Mouse (Mus musculus) ovary, adult 18-20 months (tissue): ENCODE measurements around the gene Aurkaip1.

Experiments used
- DNase-seq: peaks from one replicate; pipeline ENCODE4 v3.0.0; 2022; ENCODE audit warnings: low spot score, mixed read lengths

Aurkaip1 gene

GRCm38 (mm10) chr4:155851951-155852411 is 20.9 kb downstream of the Aurkaip1 start:
- no peak for DNase-seq

GRCm38 (mm10) chr4:155853421-155853820 is 22.3 kb downstream of the Aurkaip1 start:
- DNase-seq, result no peak

- no peak for DNase-seq
Measured at GRCm38 (mm10) chr4:155854991-155855390, 23.9 kb downstream of the Aurkaip1 start.

- no peak for DNase-seq
Measured at GRCm38 (mm10) chr4:155856071-155856470, 25.0 kb downstream of the Aurkaip1 start.

- DNase-seq, result no peak
Measured at GRCm38 (mm10) chr4:155856881-155857280, 25.8 kb downstream of the Aurkaip1 start.

- DNase-seq, result peak; percentile 58
Measured at GRCm38 (mm10) chr4:155859318-155859717, 28.2 kb downstream of the Aurkaip1 start.

GRCm38 (mm10) chr4:155861787-155862186 is 30.7 kb downstream of the Aurkaip1 start:
- DNase-seq, result no peak

- no peak for DNase-seq
Measured at GRCm38 (mm10) chr4:155863001-155863400, 31.9 kb downstream of the Aurkaip1 start, which contains the start of gene Tas1r3. TSS of gene Tas1r3 (minus strand) at chr4:155863362.

GRCm38 (mm10) chr4:155868614-155869298 is 37.7 kb downstream of the Aurkaip1 start:
- no peak for DNase-seq

- DNase-seq, result peak; percentile 93
Measured at GRCm38 (mm10) chr4:155869317-155870033, 38.4 kb downstream of the Aurkaip1 start, which contains the start of the genes Cptp and Ints11. TSS of gene Cptp (minus strand) at chr4:155869440. TSS of gene Ints11 (plus strand) at chr4:155869546.

GRCm38 (mm10) chr4:155871404-155871803 is 40.3 kb downstream of the Aurkaip1 start:
- DNase-seq, result no peak
